Mouse (Mus musculus): ENCODE data around the gene Nolc1. TPM values are rescaled to one million over a fixed set of nuclear protein-coding genes. Genes with fewer than 3 reads are reported as not detected.

Nolc1 gene
- total RNA-seq, 2 experiments from 2014 or later: 47.8 to 56.4 TPM

Other genes starting within 250 kb of the Nolc1 start
- gene Armh3, start 77.4 kb upstream of the Nolc1 start, total RNA-seq (2021): 10 to 100 TPM; 25.6 to 27.1 TPM
- gene Hps6, start 72.4 kb upstream of the Nolc1 start, total RNA-seq (2021): 1 to 10 TPM; 4.3 to 4.5 TPM
- gene Pprc1, start 31.0 kb upstream of the Nolc1 start, total RNA-seq (2021): 10 to 100 TPM; 42.9 to 46.7 TPM
- 100 to 1,000 TPM; 151 to 153 TPM for gene Ldb1, start 30.6 kb upstream of the Nolc1 start, total RNA-seq (2021)
- not detected for gene Elovl3, start 56.0 kb downstream of the Nolc1 start, total RNA-seq (2021)
- not detected for gene Pitx3, start 72.5 kb downstream of the Nolc1 start, total RNA-seq (2021)
- gene Gbf1, start 76.6 kb downstream of the Nolc1 start, total RNA-seq (2021): 100 to 1,000 TPM; 101 to 106 TPM
- gene Nfkb2, start 228.5 kb downstream of the Nolc1 start, total RNA-seq (2021): 1 to 10 TPM; 2.5 to 2.8 TPM

Measured in left cerebral cortex, postnatal 4 days (tissue).